Mouse (Mus musculus) urinary bladder, postnatal 14 days (tissue): ENCODE measurements around the gene Gm11020.

Experiments used
- DNase-seq: peaks from one replicate; pipeline ENCODE4 v3.0.0; 2021; ENCODE audit warnings: low spot score

The Gm11020 gene

DNA sequence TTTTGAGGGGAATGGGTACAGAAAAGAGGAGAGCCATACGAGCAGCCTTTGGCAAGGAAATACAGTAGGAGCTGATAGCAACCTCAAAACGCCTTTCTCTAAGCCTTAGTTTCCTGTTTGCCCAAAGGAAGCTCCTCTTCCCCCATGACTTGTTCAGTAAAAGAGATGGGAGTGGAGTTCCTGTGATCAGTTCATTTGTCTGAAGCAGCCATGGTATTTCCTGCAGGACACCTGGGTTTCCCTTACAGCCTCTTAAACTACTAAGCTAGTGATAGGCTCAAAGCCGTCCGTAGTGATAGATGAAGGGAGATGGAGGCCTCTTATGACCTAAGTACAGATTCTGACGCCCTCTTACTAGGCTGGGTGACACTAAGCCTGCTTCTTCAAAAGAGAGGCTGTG lies 21.1 kb downstream of the Gm11020 start:
- no peak for DNase-seq

DNA sequence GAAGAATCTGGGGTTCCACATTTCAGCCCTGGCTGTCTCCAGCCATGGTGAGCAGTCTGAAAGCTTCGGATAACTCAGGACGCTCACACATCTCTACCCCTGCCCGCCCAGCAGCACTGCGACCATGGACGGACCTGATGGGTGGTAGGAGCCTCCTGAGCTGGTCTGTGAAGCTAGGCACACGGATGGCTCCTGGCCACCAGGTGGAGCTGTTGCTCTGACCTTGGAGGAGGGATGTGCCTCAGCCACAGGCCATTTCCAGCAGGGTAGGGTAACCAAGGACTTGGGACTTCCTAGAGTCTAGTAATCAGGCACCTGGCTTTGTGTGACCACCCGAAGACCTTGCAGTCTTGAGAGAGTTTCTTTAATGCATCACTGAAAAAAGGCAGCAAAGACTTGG lies 22.6 kb downstream of the Gm11020 start:
- DNase-seq = peak; percentile 90

DNA sequence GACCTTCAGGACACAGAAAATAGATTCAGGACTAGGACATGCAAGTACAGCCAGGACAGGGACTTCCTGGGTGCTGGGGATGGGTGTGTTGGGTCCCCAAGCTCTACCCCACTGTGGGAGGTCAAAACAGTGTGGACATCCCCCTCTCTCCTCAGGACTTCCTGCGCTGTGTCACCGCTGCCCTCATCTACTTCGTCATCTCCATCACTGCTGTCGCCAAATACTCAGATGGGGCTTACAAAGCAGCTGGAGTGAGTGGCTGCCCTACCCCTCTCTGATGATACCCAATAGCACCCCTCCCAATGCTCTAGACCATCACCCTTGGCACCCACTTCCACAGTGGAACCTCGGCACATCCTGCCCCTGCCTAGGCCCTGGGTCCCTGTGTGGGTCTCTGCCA lies 23.3 kb downstream of the Gm11020 start:
- DNase-seq = no peak

DNA sequence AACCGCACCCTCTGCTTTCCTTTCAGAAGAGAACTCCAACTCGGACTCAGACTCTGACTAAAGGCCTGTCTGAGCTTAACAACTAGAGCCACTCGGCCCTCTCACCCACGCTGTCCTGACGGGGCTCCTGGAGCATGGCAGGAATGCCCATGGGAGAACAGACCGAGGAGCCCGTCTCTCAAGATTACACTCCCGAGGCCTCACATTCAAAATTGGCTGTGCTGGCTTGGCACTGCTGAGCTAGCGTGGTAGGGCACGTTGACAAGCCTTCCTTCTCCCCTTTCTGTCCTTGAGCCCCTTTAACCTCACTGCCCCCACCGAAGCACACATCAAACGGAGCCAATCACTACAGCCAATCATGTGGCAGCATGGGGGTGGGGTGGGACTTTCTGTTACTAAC lies 25.3 kb downstream of the Gm11020 start:
- no peak for DNase-seq

DNA sequence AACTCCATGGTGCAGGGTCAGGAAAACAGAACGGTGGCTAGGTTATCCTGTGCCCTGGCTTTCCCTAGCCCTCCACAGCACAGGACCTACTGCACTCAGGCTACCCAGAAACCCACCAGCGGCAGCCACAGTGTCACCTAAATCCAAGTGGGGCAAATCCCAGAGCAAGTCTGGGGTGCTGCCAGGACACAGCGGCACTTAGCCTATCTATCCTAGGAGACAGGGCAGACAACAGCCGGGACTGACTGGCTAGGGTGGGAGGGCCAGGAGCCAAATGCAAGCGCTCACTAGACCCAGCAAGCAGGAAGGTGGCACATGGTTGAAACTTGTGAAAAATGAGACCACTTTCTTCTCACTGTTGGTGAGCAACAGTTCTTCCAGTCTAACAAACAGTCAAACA lies 27.6 kb downstream of the Gm11020 start:
- DNase-seq = no peak

DNA sequence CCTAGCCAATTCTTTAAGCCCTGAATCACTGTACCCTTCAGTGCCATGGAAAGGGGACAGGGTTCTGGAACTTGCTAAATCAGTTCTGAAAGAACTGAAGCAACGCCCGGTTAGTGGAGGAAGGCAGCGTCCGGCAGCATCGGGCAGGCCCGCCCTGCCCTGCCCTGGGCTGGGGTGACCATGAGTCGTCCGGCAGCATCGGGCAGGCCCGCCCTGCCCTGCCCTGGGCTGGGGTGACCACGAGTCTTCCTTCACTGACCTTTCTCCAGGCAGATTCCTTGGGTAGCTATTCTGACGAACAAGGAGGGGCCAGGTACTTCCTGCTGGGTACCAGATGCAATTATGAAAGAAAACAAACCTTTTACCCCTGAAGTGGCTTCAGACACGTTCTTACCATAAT lies 28.7 kb downstream of the Gm11020 start:
- DNase-seq = no peak

DNA sequence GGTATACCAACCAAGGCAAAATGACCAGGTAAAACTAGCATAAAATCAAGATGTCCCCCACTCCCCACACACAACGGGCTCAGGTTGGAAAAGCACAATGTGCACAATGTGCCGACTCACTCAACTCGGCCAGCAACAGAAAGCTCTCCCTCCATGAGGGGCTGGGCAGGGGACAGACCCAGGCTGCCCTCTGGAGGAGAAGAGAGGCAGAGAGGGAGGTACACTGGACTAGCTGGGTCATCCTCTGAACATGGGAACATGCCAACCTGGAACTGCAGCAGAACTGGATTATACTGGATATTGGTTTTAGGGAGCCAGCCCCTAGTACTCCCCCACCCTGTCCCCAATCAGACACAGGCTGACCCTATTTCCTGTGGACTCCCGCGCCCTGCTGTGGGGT lies 31.8 kb downstream of the Gm11020 start:
- no peak for DNase-seq

DNA sequence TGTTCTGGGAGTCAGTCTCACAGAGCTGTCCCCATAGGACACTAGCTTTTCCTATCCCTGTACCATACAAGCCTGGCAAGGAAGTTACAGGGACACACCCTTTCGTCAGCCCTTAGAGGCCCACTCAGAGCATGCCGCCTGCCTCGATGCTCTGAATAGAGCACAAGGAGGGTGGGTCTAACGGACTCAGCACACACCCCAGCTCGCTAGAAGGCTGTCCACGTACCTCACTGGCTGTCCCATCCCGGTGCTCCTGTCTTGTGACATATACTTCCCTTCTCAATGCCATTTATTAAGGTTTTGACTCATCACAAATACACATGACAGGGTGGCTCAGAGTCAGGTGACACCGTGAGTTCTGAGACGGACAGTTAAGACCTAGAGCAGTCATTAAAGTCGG lies 33.1 kb downstream of the Gm11020 start:
- DNase-seq = no peak

DNA sequence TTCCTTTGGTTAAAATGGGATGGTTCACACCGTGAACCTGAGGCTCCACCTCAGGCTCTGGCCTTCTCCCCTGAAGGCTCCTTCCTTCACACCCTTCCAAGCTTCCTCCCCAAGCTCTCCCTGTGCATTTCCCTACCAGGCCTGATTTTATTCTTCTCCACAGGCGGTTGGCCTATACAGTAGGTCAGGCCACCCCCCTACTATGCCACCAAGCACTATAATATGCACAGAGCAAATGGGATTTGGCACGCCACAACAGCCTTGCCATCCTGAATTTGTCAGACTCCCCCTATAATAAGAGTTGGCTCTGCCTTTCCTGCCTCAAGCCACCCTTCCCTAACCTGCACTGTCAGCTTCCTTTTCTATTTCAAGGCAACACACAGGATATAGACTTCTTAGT lies 37.3 kb downstream of the Gm11020 start:
- no peak for DNase-seq

DNA sequence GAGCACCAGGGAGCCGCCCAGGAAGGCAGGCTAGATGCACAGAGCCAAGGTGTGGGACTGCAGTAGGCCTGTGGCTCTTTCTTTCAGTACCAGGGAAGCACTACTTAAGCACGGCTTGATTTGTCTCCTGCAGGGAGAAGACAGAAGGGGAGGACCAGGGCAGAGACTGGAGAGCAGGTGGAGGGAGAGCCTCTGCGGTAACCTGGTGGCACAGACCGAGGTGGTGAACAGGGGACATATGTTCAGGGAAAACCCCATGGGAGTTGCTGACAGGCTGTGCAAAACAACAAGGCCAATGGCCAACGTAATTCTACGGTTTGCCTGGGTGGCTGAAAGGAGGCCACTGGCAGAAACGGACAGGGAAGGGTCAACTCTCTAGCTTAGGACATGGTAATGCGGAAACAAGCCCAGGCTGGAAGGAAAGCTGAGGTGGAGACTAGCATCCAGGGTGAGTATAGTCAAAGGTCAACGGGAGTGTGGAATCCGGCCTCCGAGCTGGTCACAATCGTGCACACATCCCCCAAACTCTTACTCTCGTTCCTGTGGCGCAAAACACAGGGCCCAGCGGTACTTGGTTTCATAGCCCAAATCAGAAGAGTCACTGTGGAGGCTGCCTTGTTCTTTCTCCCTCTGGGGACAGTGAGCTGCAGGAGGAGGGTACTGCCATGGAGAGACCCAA lies 38.5 kb downstream of the Gm11020 start:
- DNase-seq = no peak

DNA sequence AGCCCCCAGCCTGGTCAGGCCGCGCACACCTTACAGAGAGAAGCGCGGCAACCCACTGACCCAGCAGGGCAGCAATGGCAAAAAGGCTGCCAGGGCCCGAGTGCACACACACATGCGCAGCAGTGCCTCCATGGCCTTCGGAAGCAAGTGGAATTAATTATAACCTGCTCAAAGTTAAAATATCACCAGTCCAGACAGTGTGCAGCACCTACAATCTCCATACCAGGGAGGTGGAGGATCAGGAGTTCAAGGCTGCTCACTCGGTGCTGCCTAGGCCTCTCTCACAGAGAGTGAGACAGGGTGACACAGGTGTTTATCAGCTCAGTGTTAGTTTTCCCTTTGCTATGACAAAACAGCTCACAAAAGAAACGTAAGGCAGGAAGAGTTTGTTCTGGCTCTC lies 44.3 kb downstream of the Gm11020 start:
- DNase-seq = no peak

DNA sequence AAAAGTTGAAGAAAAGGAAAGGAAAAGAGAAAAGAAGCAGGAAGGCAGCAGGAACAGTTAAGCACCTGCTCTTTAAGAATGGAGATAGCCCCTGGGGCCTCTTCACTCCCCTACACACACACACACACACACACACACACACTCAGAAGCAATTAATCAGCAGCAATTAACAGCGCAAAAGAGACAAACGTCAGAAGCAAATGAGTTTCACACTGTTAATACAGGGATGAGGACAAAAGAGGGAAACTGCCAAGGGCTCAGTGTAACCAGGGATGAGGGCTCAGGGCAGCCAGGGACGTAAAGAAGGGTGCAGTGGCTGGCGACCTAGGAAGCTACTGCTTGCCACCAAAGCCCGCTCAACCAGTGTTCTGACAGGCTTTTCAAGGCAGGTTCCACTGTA lies 46.0 kb downstream of the Gm11020 start:
- no peak for DNase-seq

DNA sequence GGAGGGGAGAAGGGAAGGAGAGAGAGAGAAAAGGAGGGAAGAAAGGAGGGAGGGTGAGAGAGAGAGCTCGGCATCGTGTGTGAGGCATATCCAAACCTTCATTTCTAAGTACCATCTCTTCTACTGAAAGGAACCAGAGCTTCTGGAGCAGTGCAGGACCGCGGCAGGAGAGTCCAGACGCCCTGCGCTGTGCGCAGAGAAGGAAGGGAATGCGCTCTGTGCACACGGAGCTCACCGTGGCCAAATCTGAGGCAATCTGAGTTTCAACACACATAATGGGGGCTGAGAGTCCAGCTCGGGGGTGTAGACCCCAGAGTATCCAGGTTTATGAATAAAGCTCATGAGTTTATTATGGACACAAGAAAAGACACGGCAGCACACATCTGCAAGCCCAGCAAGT lies 48.2 kb downstream of the Gm11020 start:
- DNase-seq = no peak

DNA sequence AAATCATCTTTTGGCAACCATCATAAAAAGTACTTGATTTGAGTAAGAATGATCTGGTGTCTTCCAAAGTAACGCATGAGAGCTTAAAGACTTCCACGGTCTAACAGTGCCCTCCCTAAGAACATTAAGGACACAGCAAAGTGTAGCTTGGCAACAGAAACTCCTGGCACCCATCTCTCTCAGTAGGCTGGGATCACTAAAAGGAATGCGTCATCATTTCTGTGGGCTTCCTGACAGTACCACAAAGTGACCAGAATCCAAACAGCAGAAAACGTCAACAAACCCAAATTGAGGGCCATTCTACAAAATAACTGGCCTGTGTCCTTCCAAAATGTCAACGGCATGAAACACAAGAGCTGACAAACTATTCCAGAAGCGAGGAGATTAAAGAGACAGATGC lies 48.7 kb downstream of the Gm11020 start:
- no peak for DNase-seq

DNA sequence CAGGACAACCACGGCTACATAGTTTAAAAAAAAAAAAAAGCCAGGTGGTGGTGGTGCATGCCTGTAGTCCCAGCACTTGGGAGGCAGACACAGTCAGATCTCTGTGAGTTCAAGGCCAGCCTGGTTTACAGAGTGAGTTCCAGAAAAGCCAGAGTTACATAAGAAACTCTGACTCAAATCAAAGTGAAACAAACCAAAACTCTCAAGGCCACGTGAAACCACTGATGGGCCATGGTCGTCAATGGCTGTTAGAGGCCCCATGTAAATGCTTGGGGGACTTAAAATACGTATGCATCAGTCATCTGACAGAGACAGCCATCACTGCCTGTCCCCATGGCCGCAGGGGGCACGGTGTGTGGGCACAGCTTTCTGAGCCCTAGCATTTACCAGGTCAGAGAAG lies 49.8 kb downstream of the Gm11020 start:
- DNase-seq = no peak
